Mouse (Mus musculus) megakaryocyte, adult 5-6 weeks (primary cell): ENCODE measurements around the gene Kat14. TPM values are rescaled to one million over a fixed set of nuclear protein-coding genes. Genes with fewer than 3 reads are reported as not detected.
"Not testable (repeated sequence)": the region's sequence is repeated elsewhere in the genome, so short reads cannot be mapped to it uniquely, and the experiment has no call there.

Experiments
- ATAC-seq: 2 replicates; pipeline ENCODE4 v1.8.0; 2016; ENCODE audit warnings: mild to moderate bottlenecking, inconsistent platforms; ENCODE audit not compliant: poor library complexity, severe bottlenecking
- total RNA-seq, 2 experiments: library from RNA; stranded (forward) in 1 of 2; stranded (reverse) in 1 of 2; fragments of 153-499, 151-499 nt in 1 of 2; fragments of 221-1000, 200-1000 nt in 1 of 2; gene quantifications; 2 replicates each; pipeline versions ENCODE4 v1.2.3 to v1.2.4; 2015 to 2017

The Kat14 gene
- total RNA-seq (2015) (36.6 and 44.1 TPM in 2 replicates), total RNA-seq (2017) (22.0 and 24.2 TPM in 2 replicates)

GRCm38 (mm10) chr2:144368400-144369019 is at the start of gene Kat14, which contains the start of gene Pet117:
Kat14 (plus strand) TSS chr2:144368983.
Pet117 (plus strand) TSS chr2:144368996.
- ATAC-seq, result peak; percentile 97

- no peak for ATAC-seq
Measured at GRCm38 (mm10) chr2:144324218-144324617, 44.6 kb upstream of the Kat14 start.

GRCm38 (mm10) chr2:144329451-144329850 is 39.3 kb upstream of the Kat14 start:
- ATAC-seq, result no peak

GRCm38 (mm10) chr2:144329937-144330336 is 38.8 kb upstream of the Kat14 start:
- no peak for ATAC-seq

- 0 out of 2 replicates have a peak, but pooled peaks have one; percentile 14 for ATAC-seq
Measured at GRCm38 (mm10) chr2:144330352-144330959, 38.3 kb upstream of the Kat14 start.

DNA sequence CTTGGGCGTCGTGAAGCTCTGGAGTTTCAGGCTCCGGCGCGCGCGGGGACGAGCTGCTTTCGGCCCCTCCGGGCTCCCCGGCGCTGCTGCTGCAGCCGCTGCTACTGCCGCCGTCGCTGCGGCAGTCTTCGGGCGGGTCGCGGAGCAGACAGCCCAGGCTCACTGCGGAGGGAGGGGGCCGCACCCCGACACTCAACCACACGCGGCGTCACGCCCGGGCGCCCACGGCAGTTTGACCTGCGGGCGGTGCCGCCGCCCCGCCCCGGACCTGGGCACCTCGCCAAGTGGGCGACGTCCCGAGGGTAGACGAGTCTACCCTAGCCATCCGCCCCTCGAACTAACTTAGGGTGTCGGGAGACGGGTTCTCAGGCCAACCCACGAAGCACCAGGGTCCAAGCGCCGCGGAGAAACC is 37.8 kb upstream of the Kat14 start:
- ATAC-seq, result peak; percentile 44

GRCm38 (mm10) chr2:144331401-144332302 is 37.1 kb upstream of the Kat14 start, which contains the start of gene Ovol2:
Ovol2 (minus strand) TSS chr2:144332146.
- ATAC-seq, result no peak

DNA sequence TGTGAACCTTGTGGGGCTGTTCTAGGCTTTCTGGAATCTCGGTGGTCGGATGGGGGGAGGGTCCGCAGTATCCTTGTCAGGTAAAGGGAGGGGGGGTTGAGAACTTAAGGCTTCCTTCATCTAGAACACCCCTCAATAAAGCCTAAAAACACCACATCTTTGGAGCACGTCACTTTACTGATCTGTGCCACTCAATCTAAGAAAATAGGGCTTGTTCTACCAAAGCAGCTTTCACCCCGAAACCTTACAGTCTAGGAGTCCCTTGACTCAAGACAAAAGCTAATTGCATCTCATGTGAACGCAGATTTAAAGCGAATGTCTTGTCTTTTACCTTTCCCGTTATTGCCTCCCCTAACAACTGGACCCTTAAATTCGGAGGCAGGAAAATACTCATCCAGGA is 36.3 kb upstream of the Kat14 start:
- ATAC-seq, result no peak

DNA sequence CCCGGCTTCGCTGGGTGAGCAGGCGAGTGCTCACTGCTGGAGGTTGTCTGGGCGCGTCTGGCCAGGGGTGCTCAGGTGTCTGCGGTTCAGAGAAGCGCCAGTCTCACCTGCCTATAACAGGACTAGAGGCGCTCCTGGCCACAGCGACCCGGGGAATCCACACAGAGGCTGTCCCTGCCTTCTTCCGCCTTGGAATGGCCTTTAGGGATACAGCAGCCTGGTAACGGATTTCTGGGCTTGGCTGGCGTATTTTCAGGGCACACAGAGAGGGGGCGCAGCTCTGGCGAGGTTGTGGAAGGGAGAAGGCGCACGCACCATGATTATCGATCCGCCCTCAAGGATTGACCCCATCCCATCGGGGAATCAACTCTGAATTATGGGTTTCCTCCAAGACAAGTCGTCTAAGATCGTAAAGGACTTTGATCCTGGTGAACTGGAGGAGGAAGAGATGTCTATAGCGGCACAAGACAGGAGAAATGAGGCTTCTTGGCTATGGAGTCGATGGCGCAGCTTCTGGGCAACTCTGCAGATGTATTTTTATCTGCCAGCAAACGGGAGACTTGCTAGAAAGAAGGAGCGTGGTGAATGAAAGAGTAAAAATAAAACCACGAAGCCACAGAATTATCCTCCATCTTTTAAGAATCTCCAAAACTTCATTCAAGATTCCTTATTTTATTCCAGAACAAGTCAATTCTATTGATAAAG is 35.5 kb upstream of the Kat14 start:
- no peak for ATAC-seq

DNA sequence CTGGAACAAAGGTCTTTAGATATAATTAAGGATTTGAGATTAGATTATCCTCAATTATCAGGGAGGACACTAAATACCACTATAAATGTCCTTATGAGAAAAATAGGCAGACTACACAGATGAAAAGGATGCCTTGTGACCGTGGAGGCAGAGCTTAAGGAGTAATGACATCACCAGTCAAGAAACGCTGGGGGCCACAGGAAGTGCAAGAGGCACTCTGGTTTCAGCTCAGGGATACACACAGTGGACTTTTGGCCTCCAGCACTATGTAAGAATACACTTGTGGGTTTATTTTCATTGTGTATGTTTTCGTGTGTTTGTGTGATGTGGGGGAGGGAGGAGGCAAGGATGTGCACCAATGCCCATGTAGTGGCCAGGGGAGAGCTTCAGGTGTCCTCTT is 31.6 kb upstream of the Kat14 start:
- ATAC-seq, result peak; percentile 62

DNA sequence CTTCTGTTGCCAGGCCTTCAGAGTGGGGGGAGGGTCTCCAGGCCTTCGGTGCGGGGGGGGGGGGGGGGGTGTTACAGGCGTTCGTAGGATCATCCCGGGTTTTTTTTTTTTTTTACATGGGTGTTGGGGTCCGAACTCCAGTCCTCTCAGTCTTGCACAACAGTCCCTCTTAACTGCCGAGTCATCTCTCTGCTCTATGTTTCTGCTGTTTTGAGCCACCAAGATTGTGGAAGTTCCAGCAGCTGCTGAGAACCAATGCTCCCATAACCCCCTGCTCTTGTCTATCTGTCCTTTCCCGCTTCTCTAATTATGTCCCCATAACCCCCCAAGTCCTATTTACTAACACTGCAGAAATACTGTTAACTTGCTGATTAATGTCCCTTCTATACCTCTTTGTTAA is 31.1 kb upstream of the Kat14 start:
- ATAC-seq, result peak; percentile 89

DNA sequence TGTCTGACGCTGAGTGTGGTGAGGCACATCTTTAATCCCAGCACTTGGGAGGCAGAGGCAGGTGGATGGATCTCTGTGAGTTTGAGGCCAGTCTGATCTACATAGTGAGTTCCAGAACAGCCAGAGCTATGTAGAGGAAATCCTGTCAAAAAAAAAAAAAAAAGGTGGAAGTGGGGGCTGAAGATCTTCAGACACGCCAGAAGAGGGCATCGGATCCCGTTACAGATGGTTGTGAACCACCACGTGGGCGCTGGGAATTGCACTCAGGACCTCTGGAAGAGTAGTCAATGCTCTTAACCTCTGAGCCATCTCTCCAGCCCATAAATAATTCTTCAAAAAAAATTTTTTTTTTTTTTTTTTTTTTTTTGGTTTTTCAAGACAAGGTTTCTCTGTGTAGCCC is 30.6 kb upstream of the Kat14 start:
- ATAC-seq, result not testable (repeated sequence)

DNA sequence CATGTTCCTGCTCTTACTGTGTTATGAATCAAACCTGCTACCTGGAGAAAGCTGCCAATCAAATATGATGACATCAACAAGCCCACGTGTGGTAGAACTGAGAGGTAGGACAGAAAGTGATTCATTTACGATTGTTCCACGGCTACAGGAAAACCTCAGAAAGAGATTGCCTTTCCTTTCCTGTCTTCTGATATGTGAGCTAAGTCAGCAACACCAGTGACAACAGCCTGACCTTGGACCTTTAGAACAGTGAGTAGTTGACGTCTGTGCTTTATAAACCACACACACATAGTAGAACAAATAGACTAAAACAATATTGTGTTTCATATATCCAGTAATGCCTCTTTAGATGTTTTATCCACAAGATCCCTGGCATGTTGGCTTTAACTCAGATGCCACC is 25.6 kb upstream of the Kat14 start:
- no peak for ATAC-seq

GRCm38 (mm10) chr2:144348525-144348924 is 20.3 kb upstream of the Kat14 start:
- peak; percentile 74 for ATAC-seq

DNA sequence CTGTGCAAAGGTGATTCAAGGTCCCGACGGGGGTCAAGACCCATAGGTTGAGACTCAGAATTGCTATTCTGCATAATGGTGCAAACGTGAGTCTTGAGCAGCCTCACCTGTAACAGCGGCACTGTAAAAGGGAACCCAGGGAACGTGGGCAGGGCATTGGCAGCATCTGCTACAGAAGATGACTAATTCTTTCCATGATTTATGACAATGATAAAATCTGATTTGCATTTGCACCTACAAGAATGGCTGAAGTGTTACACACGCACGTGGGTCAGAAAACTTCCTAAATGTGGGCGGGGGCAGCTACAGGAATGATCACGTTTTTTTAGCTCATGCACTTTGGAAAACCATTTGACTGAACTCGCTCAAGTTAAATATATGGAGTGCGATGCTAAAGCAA is 15.9 kb upstream of the Kat14 start:
- no peak for ATAC-seq

- ATAC-seq, result peak; percentile 62
Measured at GRCm38 (mm10) chr2:144369020-144369421, 238 bp downstream of the Kat14 start.

DNA sequence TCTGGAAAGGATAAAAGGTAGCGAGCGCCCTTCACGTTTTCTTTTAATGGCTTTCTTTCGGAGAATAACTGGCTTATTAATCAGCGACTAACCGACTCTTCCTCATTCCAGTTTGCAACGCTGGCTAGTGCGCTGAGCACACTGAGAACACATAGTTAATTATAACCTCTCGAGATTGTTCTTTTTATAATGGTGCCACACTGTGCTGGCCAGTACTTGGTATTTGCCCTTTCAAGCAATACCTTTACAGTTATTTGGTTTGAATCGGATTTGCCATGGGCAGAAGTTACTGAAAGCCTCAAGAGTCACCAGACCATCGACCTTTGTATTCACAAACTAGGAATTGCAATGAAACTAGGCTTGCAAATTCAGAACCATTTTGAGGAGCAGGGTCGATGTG is 728 bp downstream of the Kat14 start:
- peak; percentile 30 for ATAC-seq

DNA sequence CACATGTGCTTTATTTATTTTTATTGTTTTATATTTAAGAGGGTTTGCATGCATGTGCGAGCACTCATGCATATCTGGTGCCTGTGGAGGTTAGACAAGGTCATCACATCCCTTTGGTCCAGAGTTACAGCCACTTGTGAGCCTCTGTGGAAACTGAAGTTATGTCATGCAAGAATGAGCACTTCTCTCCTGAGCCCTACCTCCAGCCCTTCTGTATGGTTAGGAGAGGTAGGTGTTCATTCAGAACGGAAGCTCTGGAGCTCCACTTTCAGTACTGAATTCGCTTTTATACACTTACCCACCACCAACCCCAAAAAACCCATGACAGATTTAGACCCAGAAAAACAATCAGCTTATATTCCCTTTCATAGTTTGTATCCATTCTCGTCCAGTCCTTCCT is 2.8 kb downstream of the Kat14 start:
- ATAC-seq, result no peak

DNA sequence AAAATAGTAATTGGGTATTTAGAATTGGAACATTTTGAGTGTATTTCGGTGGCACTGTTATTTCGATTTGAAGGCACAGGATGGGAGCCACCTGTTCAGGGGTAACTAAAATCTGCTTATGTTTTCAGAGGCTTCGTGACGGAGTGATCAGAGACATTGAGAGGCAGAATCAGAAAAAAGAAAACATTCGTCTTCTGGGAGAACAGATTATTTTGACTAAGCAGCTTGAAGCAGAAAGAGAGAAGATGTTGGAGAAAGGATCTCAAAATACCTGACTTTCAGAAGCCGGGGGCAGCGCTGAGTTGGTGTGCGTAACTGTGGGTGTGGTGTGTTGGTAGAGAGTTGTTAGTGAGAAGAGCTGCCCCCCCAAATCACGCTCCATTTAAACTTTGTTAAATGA is 4.3 kb downstream of the Kat14 start:
- no peak for ATAC-seq

- no peak for ATAC-seq
Measured at GRCm38 (mm10) chr2:144375063-144375703, 6.4 kb downstream of the Kat14 start.
